Mouse (Mus musculus) liver, adult 2 months (tissue): ENCODE measurements at regions not wholly inside any gene's neighbourhood (a gene's known extent, or its start where the extent isn't known, plus 50 kb on each side); places are given as distances from the start of the nearest gene placed in this dataset.

Experiments used
- DNase-seq: peaks from one replicate; pipeline ENCODE4 v3.0.0-alpha.2; 2011; ENCODE audit warnings: low read depth, low spot score; ENCODE audit errors: extremely low read depth
- H3K27ac ChIP-seq: fragments of 200-500 bp; replicated peaks from 2 replicates; pipeline ENCODE4 v1.5.1; 2012; ENCODE audit warnings: low read depth, mild to moderate bottlenecking, control low read depth, inconsistent platforms, low read length; ENCODE audit not compliant: insufficient read depth
- H3K27me3 ChIP-seq: fragments of 200-500 bp; 2 replicates; pipeline ENCODE4 v1.6.1; 2012; ENCODE audit warnings: mild to moderate bottlenecking, moderate library complexity, low read length, inconsistent platforms; ENCODE audit not compliant: control insufficient read depth, insufficient read depth
- H3K36me3 ChIP-seq: fragments of 200-500 bp; 2 replicates; pipeline ENCODE4 v1.6.1; 2012; ENCODE audit warnings: low read length, inconsistent platforms; ENCODE audit not compliant: control insufficient read depth, insufficient read depth
- H3K4me1 ChIP-seq: fragments of 200-500 bp; 2 replicates; pipeline ENCODE4 v1.6.1; 2011; ENCODE audit warnings: low read length; ENCODE audit not compliant: control insufficient read depth, insufficient read depth
- H3K4me3 ChIP-seq: fragments of 200-500 bp; 2 replicates; pipeline ENCODE4 v1.5.1; 2011; ENCODE audit warnings: low read depth, mild to moderate bottlenecking, control low read depth, low read length, moderate library complexity; ENCODE audit not compliant: insufficient read depth
- H3K79me2 ChIP-seq: fragments of 200-500 bp; 2 replicates; pipeline ENCODE4 v1.6.1; 2012; ENCODE audit warnings: inconsistent platforms, mild to moderate bottlenecking, low read length, moderate library complexity; ENCODE audit not compliant: control insufficient read depth, insufficient read depth
- H3K9ac ChIP-seq: fragments of 200-500 bp; 2 replicates; pipeline ENCODE4 v1.6.1; 2012; ENCODE audit warnings: low read depth, mild to moderate bottlenecking, control low read depth, inconsistent platforms, low read length
- CTCF ChIP-seq: fragments of 200-500 bp; IDR thresholded peaks from 2 replicates; pipeline ENCODE4 v1.5.1; 2011; ENCODE audit warnings: low read depth, low read length, control low read depth
- POLR2A ChIP-seq: fragments of 200-500 bp; IDR thresholded peaks from 2 replicates; pipeline ENCODE4 v1.6.1; 2011; ENCODE audit warnings: low read length, control low read depth; ENCODE audit not compliant: insufficient read depth; ENCODE audit errors: extremely low read depth
- WGBS: fragments of 180-500 bp; shearing (Covaris S2); methylation state at CpG from one replicate; pipeline ENCODE4 v1.1.7; 2018; 5-methylcytosine and 5-hydroxymethylcytosine counted together

GRCm38 (mm10) chr1:163530563-163530962, 127.1 kb upstream of the Gorab start:
- Histone ChIP-seq H3K9ac (no peak overlapping the region), H3K36me3 (no peaks in the 10 kb centered on the region), H3K4me3 (no peak overlapping the region), H3K4me1 (no peaks in the 10 kb centered on the region), H3K79me2 (no peaks in the 10 kb centered on the region), H3K27me3 (no peaks in the 10 kb centered on the region), H3K27ac (no peak overlapping the region)
- no peak for DNase-seq
- TF ChIP-seq CTCF: no peak
- TF ChIP-seq POLR2A: no peak
- 78% methylated on average over 4 of the region's 4 CpGs for WGBS

DNA sequence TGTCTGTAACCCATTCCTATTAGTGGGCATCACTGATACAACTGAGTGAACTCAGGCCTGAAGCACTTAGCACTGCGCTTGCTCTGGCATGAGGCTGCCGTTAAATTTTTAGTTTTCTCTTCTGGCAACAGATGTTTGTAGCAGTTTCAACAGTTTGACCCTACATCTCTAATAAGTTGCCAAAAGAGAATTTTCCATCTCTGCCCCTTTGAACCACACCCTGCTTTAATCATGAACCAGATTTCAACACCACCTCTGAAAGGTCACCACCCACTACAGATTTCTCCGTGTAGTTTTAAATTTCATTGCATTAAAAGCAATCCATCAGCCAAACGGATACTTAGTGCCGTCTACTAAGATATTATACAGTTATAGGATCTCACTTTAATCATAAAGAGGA, 114.5 kb upstream of the Gorab start:
- H3K4me1 ChIP-seq: no peaks in the 10 kb centered on the region
- H3K9ac ChIP-seq: no peak overlapping the region
- no peak overlapping the region for H3K27ac ChIP-seq
- no peaks in the 10 kb centered on the region for H3K36me3 ChIP-seq
- DNase-seq: no peak
- no peak overlapping the region for H3K4me3 ChIP-seq
- no peaks in the 10 kb centered on the region for H3K79me2 ChIP-seq
- TF ChIP-seq POLR2A (no peak), CTCF (no peak)
- no peaks in the 10 kb centered on the region for H3K27me3 ChIP-seq
- WGBS: 77% methylated on average over 5 of the region's 5 CpGs

DNA sequence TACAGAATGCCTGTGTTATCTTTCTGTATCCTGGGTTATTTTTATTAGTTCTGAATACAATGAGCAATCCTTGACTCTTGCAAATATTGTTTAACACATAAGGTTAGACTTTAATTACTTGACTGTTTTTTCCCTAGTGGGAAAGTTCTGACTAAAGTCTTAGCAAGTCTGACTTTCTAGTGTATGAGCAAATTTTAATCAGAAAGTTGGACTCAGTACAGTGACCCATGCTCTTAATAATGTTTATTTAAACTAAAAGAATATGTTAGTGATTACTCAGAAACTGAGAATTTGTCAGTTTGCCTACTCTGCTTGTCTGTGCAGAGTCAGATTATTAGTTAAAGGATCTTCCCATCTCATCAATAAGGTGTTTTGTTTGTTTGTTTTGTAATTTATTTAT, 109.4 kb upstream of the Gorab start:
- H3K27ac ChIP-seq: no peak overlapping the region
- no peaks in the 10 kb centered on the region for H3K4me1 ChIP-seq
- TF ChIP-seq POLR2A (no peak), CTCF (no peak)
- peak; percentile 16 for DNase-seq
- H3K9ac ChIP-seq: no peak overlapping the region
- no peaks in the 10 kb centered on the region for H3K79me2 ChIP-seq
- no peaks in the 10 kb centered on the region for H3K36me3 ChIP-seq
- no peaks in the 10 kb centered on the region for H3K27me3 ChIP-seq
- H3K4me3 ChIP-seq: no peak overlapping the region

- Histone ChIP-seq H3K9ac (no peak overlapping the region), H3K79me2 (no peaks in the 10 kb centered on the region), H3K4me1 (no peaks in the 10 kb centered on the region), H3K27me3 (no peaks in the 10 kb centered on the region), H3K27ac (no peak overlapping the region), H3K4me3 (no peak overlapping the region), H3K36me3 (no peaks in the 10 kb centered on the region)
- DNase-seq: no peak
- WGBS: 78% methylated on average over 1 of the region's 1 CpGs
- TF ChIP-seq POLR2A: no peak
- no peak for TF ChIP-seq CTCF
Observed at GRCm38 (mm10) chr1:163512008-163512407, 108.5 kb upstream of the Gorab start.

- WGBS: 75% methylated on average over 7 of the region's 7 CpGs
- DNase-seq: no peak
- Histone ChIP-seq H3K4me1 (no peaks in the 10 kb centered on the region), H3K36me3 (no peaks in the 10 kb centered on the region), H3K27ac (no peak overlapping the region), H3K79me2 (no peaks in the 10 kb centered on the region), H3K9ac (no peak overlapping the region), H3K4me3 (no peak overlapping the region), H3K27me3 (no peaks in the 10 kb centered on the region)
- TF ChIP-seq POLR2A (no peak), CTCF (no peak)
Observed at GRCm38 (mm10) chr1:163505035-163505434, 101.6 kb upstream of the Gorab start.

DNA sequence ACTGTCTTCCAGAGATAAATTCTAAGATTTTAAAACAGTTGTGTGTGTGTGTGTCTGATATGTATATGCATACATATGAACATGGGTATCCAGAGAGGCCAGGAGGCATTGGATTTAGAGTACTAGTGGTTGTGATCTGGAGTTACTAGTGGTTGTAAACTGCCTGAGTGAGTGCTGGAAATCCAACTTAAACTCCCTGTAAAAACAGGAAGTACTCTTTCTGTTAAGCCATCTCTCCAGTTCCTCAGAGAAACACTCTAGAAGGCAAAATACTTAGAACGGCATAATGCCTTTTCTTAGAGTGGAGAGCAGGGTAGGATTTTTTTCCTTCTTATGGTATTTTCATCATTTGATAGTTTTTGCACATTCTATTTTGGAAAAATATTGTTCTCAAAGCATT, 99.1 kb upstream of the Gorab start:
- H3K36me3 ChIP-seq: no peaks in the 10 kb centered on the region
- no peak for TF ChIP-seq CTCF
- no peaks in the 10 kb centered on the region for H3K4me1 ChIP-seq
- H3K27ac ChIP-seq: no peak overlapping the region
- no peak for DNase-seq
- no peaks in the 10 kb centered on the region for H3K79me2 ChIP-seq
- no peaks in the 10 kb centered on the region for H3K27me3 ChIP-seq
- no peak overlapping the region for H3K4me3 ChIP-seq
- H3K9ac ChIP-seq: no peak overlapping the region
- 74% methylated on average over 1 of the region's 1 CpGs for WGBS
